17 mouse cellular contexts compared by ENCODE assay signal in genomic region chr2:83675681-83676080, GRCm38 (mm10). TPM values are rescaled to one million over a fixed set of nuclear protein-coding genes. Genes with fewer than 3 reads are reported as not detected.
DNase-seq lines count a peak whose midpoint lies in the region; ATAC-seq and TF ChIP-seq lines count a peak whose summit lies in the region.
"Had no signal": no experiment of that assay in that cellular context is flagged by ENCODE, and none has a peak within 500 bp of the region (broad histone marks: within the 10 kb centered on the region; RNA-seq: fewer than 3 reads in every experiment).

No protein-coding gene starts in this region.

- no peaks in the 10 kb centered on the region for H3K9me3 ChIP-seq in heart, embryonic 12.5 days (replicated peaks)
- no peaks in the 10 kb centered on the region for H3K9me3 ChIP-seq in embryonic facial prominence, embryonic 15.5 days (replicated peaks)
- H3K9me3 ChIP-seq: hindbrain, embryonic 15.5 days; midbrain, embryonic 10.5 days; stomach, embryonic 15.5 days had no signal

- TF ChIP-seq CTCF in cerebellum, adult 2 months (IDR thresholded peaks at IDR 0.05; ENCODE audit: borderline replicate concordance, insufficient read depth, low read depth, low read length) = no peak
- no peak for TF ChIP-seq CTCF in heart, adult 2 months (IDR thresholded peaks at IDR 0.05)

- no peak overlapping the region for H3K4me2 ChIP-seq in heart, embryonic 12.5 days
- H3K4me2 ChIP-seq in embryonic facial prominence, embryonic 15.5 days (replicated peaks) = no peak overlapping the region
- H3K4me2 ChIP-seq: hindbrain, embryonic 15.5 days; stomach, embryonic 15.5 days had no signal

- ATAC-seq in heart, embryonic 12.5 days (ENCODE audit: insufficient number of reproducible peaks, low FRiP score) = no peak
- ATAC-seq in embryonic facial prominence, embryonic 15.5 days (ENCODE audit: insufficient number of reproducible peaks, low FRiP score, low TSS enrichment, low read depth) = no peak

- H3K4me3 ChIP-seq in cerebellum, adult 2 months (replicated peaks; ENCODE audit: insufficient read depth, low read depth, low read length) = no peak overlapping the region
- no peak overlapping the region for H3K4me3 ChIP-seq in heart, embryonic 12.5 days
- H3K4me3 ChIP-seq in heart, adult 2 months = no peak overlapping the region
- H3K4me3 ChIP-seq in embryonic facial prominence, embryonic 15.5 days (replicated peaks) = no peak overlapping the region
- H3K4me3 ChIP-seq: hindbrain, embryonic 15.5 days; midbrain, embryonic 10.5 days; stomach, embryonic 15.5 days had no signal

- TF ChIP-seq EP300 in heart, adult 2 months (IDR thresholded peaks at IDR 0.05; ENCODE audit: insufficient read depth, low read depth, low read length) = no peak

- no peak overlapping the region for H3K27ac ChIP-seq in cerebellum, adult 2 months (ENCODE audit: insufficient read depth, low read length)
- H3K27ac ChIP-seq in heart, embryonic 12.5 days (ENCODE audit: poor library complexity, severe bottlenecking) = peak overlapping the region; percentile 17; the same call in 1 of the 2 replicates
- H3K27ac ChIP-seq in heart, adult 2 months = no peak overlapping the region
- H3K27ac ChIP-seq in embryonic facial prominence, embryonic 15.5 days (replicated peaks) = peak overlapping the region; percentile 68; the same call in 1 of the 2 replicates
- H3K27ac ChIP-seq: hindbrain, embryonic 15.5 days; midbrain, embryonic 10.5 days had no signal

- H3K27me3 ChIP-seq in cerebellum, adult 2 months (ENCODE audit: control insufficient read depth, insufficient read depth, low read length) = no peaks in the 10 kb centered on the region
- no peaks in the 10 kb centered on the region for H3K27me3 ChIP-seq in heart, embryonic 12.5 days (replicated peaks)
- no peaks in the 10 kb centered on the region for H3K27me3 ChIP-seq in heart, adult 2 months (ENCODE audit: control insufficient read depth, insufficient read depth, low read length)
- H3K27me3 ChIP-seq in embryonic facial prominence, embryonic 15.5 days = no peaks in the 10 kb centered on the region
- H3K27me3 ChIP-seq: CH12.LX; hindbrain, embryonic 15.5 days; stomach, embryonic 15.5 days had no signal

- no peaks in the 10 kb centered on the region for H3K4me1 ChIP-seq in cerebellum, adult 2 months (ENCODE audit: control insufficient read depth, insufficient read depth, low read length)
- H3K4me1 ChIP-seq in heart, embryonic 12.5 days (replicated peaks) = peaks cover 29% of the 10 kb centered on the region
- no peaks in the 10 kb centered on the region; the same call in none of the 2 replicates for H3K4me1 ChIP-seq in heart, adult 2 months (ENCODE audit: control insufficient read depth, insufficient read depth, low read length)
- H3K4me1 ChIP-seq in embryonic facial prominence, embryonic 15.5 days = peaks cover 11% of the 10 kb centered on the region; the same call in 1 of the 2 replicates
- H3K4me1 ChIP-seq: hindbrain, embryonic 15.5 days; midbrain, embryonic 10.5 days; stomach, embryonic 15.5 days had no signal

- peaks cover 12% of the 10 kb centered on the region for H3K36me3 ChIP-seq in heart, embryonic 12.5 days
- no peaks in the 10 kb centered on the region for H3K36me3 ChIP-seq in heart, adult 2 months (ENCODE audit: control insufficient read depth, insufficient read depth, low read length)
- H3K36me3 ChIP-seq in embryonic facial prominence, embryonic 15.5 days = peaks cover 7% of the 10 kb centered on the region
- H3K36me3 ChIP-seq: stomach, embryonic 15.5 days had no signal

- H3K79me2 ChIP-seq in heart, adult 2 months (replicated peaks; ENCODE audit: control insufficient read depth, insufficient read depth, low read length) = no peaks in the 10 kb centered on the region

- peak; percentile 26 to 44 for DNase-seq in cerebellum, postnatal 10 days
- no peak for DNase-seq in cerebellum, adult 2 months
- no peak for DNase-seq in heart, adult 2 months
- peak; percentile 53 for DNase-seq in 3T3-L1 (ENCODE audit: low read depth, low spot score)
- DNase-seq in thymus, adult 18-20 months = no peak
- no peak for DNase-seq in kidney, adult 18-20 months
- DNase-seq: cerebellum, adult 11-12 months; kidney, adult 8-10 months; liver; lung, adult 18-20 months; lung, postnatal 36 days had no signal

- intact Hi-C loops in heart, adult 2 months (cut with DNase I) = no loop called here

- no peak overlapping the region for H3K9ac ChIP-seq in heart, embryonic 12.5 days
- no peak overlapping the region for H3K9ac ChIP-seq in heart, adult 2 months (ENCODE audit: low read depth, low read length)
- no peak overlapping the region for H3K9ac ChIP-seq in embryonic facial prominence, embryonic 15.5 days
- H3K9ac ChIP-seq: hindbrain, embryonic 15.5 days; stomach, embryonic 15.5 days had no signal

- TF ChIP-seq POLR2A in cerebellum, adult 2 months (IDR thresholded peaks at IDR 0.05; ENCODE audit: borderline replicate concordance, insufficient read depth, low read length) = no peak
- TF ChIP-seq POLR2A in heart, adult 2 months (IDR thresholded peaks at IDR 0.05; ENCODE audit: insufficient read depth, low read depth, low read length) = no peak

- 20% methylated on average over 5 of the region's 5 CpGs for WGBS in cerebellum, adult 2 months
- WGBS in heart, embryonic 12.5 days = 48% methylated on average over 5 of the region's 5 CpGs
- 40% methylated on average over 5 of the region's 5 CpGs for WGBS in heart, adult 2 months
- 28% methylated on average over 5 of the region's 5 CpGs for WGBS in embryonic facial prominence, embryonic 15.5 days

RNA-seq across cellular contexts. Expression of gene Zc3h15, which starts 31.4 kb away (rescaled TPM):
- polyA plus RNA-seq in cerebellum, adult 2 months (2012; rRNA removed) = 97.8 and 99.4 TPM in 2 replicates
- 120 and 124 TPM in 2 replicates for polyA plus RNA-seq in heart, embryonic 12.5 days (2016; fragmentation: Nextera tagmentation; extraction: Ambion mirVana)
- 10 to 100 TPM; 51.8 to 53.5 TPM for total RNA-seq in heart, adult 2 months (2021)
- 13.8 and 28.0 TPM in 2 replicates for polyA plus RNA-seq in heart, adult 2 months (2012; rRNA removed)
- 118 and 130 TPM in 2 replicates for polyA plus RNA-seq in embryonic facial prominence, embryonic 15.5 days (2015; fragmentation: Nextera tagmentation; extraction: Ambion mirVana)

RNA-seq across cellular contexts. Expression of gene Itgav, which starts 48.5 kb away (rescaled TPM):
- polyA plus RNA-seq in cerebellum, adult 2 months (2012; rRNA removed) = 40.6 and 43.2 TPM in 2 replicates
- 95.0 and 108 TPM in 2 replicates for polyA plus RNA-seq in heart, embryonic 12.5 days (2016; fragmentation: Nextera tagmentation; extraction: Ambion mirVana)
- 10 to 100 TPM; 32.9 to 38.5 TPM for total RNA-seq in heart, adult 2 months (2021)
- 14.2 and 20.7 TPM in 2 replicates for polyA plus RNA-seq in heart, adult 2 months (2012; rRNA removed)
- polyA plus RNA-seq in embryonic facial prominence, embryonic 15.5 days (2015; fragmentation: Nextera tagmentation; extraction: Ambion mirVana) = 68.8 and 74.6 TPM in 2 replicates

Comparison
In these comparisons a context has a peak if more than half of its experiments do, and no peak if none do; other contexts are left out.
1. DNase-seq: peak in cerebellum, postnatal 10 days (2 of 2) and 3T3-L1 (single experiment); none in cerebellum, adult 2 months (0 of 2), heart, adult 2 months (0 of 2), thymus, adult 18-20 months (0 of 2) and kidney, adult 18-20 months (single experiment).
2. H3K27ac ChIP-seq: peak in heart, embryonic 12.5 days (single experiment) and embryonic facial prominence, embryonic 15.5 days (single experiment); none in cerebellum, adult 2 months (single experiment) and heart, adult 2 months (single experiment).